Mouse (Mus musculus): ENCODE results near the gene Brd3os.

GRCm38 (mm10) chr2:27413936-27414657, 28.0 kb upstream of the Brd3os start:
- TF ChIP-seq CTCF (IDR thresholded peaks at IDR 0.05; ENCODE audit: extremely low read depth, insufficient read length, insufficient replicate concordance, low read depth, low read length): no peak
- no peak for TF ChIP-seq POLR2A (IDR thresholded peaks at IDR 0.05; ENCODE audit: low read depth, low read length)

All from small intestine, adult 2 months (tissue).